8 mouse cellular contexts compared by ENCODE assay signal in genomic region chr11:94990102-94990748, GRCm38 (mm10). TPM values are rescaled to one million over a fixed set of nuclear protein-coding genes. Genes with fewer than 3 reads are reported as not detected.
A peak's percentile ranks its signal among the peaks of the same experiment; 100 is the strongest.
DNase-seq lines count a peak whose midpoint lies in the region; ATAC-seq and TF ChIP-seq lines count a peak whose summit lies in the region.

No protein-coding gene starts in this region.

- TF ChIP-seq CTCF in cerebellum, adult 2 months (IDR thresholded peaks at IDR 0.05; ENCODE audit: borderline replicate concordance, insufficient read depth, low read depth, low read length): no peak
- TF ChIP-seq CTCF in testis, adult 2 months (IDR thresholded peaks at IDR 0.05; ENCODE audit: control insufficient read depth, insufficient read depth, insufficient replicate concordance, low read depth, low read length): no peak
- TF ChIP-seq CTCF in stomach, postnatal 0 days (IDR thresholded peaks at IDR 0.05; ENCODE audit: low read depth): no peak

- TF ChIP-seq POLR2A in cerebellum, adult 2 months (IDR thresholded peaks at IDR 0.05; ENCODE audit: borderline replicate concordance, insufficient read depth, low read length): no peak
- no peak for TF ChIP-seq POLR2A in testis, adult 2 months (IDR thresholded peaks at IDR 0.05; ENCODE audit: control insufficient read depth, low read depth, low read length)

- H3K4me2 ChIP-seq in limb, embryonic 15.5 days: peak overlapping the region; percentile 93
- H3K4me2 ChIP-seq in stomach, postnatal 0 days (replicated peaks; ENCODE audit: low read depth): peak overlapping the region; percentile 99

- TF ChIP-seq EP300 in stomach, postnatal 0 days (optimal IDR thresholded peaks at IDR 0.05): no peak

- H3K36me3 ChIP-seq in testis, adult 2 months (ENCODE audit: control insufficient read depth, insufficient read depth, low read length): no peaks in the 10 kb centered on the region
- 0 out of 2 replicates have a peak, but pooled peaks cover 5% of the 10 kb centered on the region for H3K36me3 ChIP-seq in limb, embryonic 15.5 days
- H3K36me3 ChIP-seq in stomach, postnatal 0 days (ENCODE audit: control insufficient read depth, insufficient read depth, low read length): no peaks in the 10 kb centered on the region

- peak overlapping the region; percentile 97 for H3K4me3 ChIP-seq in cerebellum, adult 2 months (replicated peaks; ENCODE audit: insufficient read depth, low read depth, low read length)
- H3K4me3 ChIP-seq in testis, adult 2 months (ENCODE audit: control insufficient read depth, low read depth, low read length): peak overlapping the region; percentile 89
- peak overlapping the region; percentile 84 for H3K4me3 ChIP-seq in limb, embryonic 15.5 days
- H3K4me3 ChIP-seq in stomach, postnatal 0 days (ENCODE audit: low read depth, low read length): peak overlapping the region; percentile 90

- DNase-seq in cerebellum, adult 2 months: no peak
- no peak for DNase-seq in cerebellum, postnatal 36 days
- DNase-seq in testis, postnatal 10 days (ENCODE audit: low spot score): no peak
- no peak for DNase-seq in stomach, postnatal 0 days (ENCODE audit: low spot score)
- no peak for DNase-seq in Muller cell, postnatal 12 days (ENCODE audit: inconsistent ontology term)
- no peak for DNase-seq in adrenal gland, postnatal 36 days

- H3K4me1 ChIP-seq in cerebellum, adult 2 months (ENCODE audit: control insufficient read depth, insufficient read depth, low read length): 0 out of 2 replicates have a peak, but pooled peaks cover 9% of the 10 kb centered on the region
- H3K4me1 ChIP-seq in testis, adult 2 months (ENCODE audit: control insufficient read depth, insufficient read depth, low read length): peaks cover 44% of the 10 kb centered on the region
- H3K4me1 ChIP-seq in limb, embryonic 15.5 days: peaks cover 69% of the 10 kb centered on the region
- peaks cover 17% of the 10 kb centered on the region; the same call in 1 of the 2 replicates for H3K4me1 ChIP-seq in stomach, postnatal 0 days (replicated peaks; ENCODE audit: control insufficient read depth, insufficient read depth)

- no peaks in the 10 kb centered on the region for H3K9me3 ChIP-seq in limb, embryonic 15.5 days
- no peaks in the 10 kb centered on the region for H3K9me3 ChIP-seq in stomach, postnatal 0 days (ENCODE audit: control insufficient read depth, low read length)

- peak overlapping the region; percentile 82; the same call in 1 of the 2 replicates for H3K9ac ChIP-seq in limb, embryonic 15.5 days
- peak overlapping the region; percentile 38 for H3K9ac ChIP-seq in stomach, postnatal 0 days (ENCODE audit: low read length)

- WGBS in cerebellum, adult 2 months: 28% methylated on average over 6 of the region's 6 CpGs
- WGBS in limb, embryonic 15.5 days: 40% methylated on average over 6 of the region's 6 CpGs
- WGBS in stomach, postnatal 0 days: 44% methylated on average over 6 of the region's 6 CpGs

- peak overlapping the region; percentile 84 for H3K27ac ChIP-seq in cerebellum, adult 2 months (ENCODE audit: insufficient read depth, low read length)
- peak overlapping the region; percentile 68 for H3K27ac ChIP-seq in testis, adult 2 months (ENCODE audit: control insufficient read depth, insufficient read depth, low read depth, low read length)
- peak overlapping the region; percentile 94 for H3K27ac ChIP-seq in limb, embryonic 15.5 days
- H3K27ac ChIP-seq in stomach, postnatal 0 days (replicated peaks): peak overlapping the region; percentile 93

- no peaks in the 10 kb centered on the region for H3K27me3 ChIP-seq in cerebellum, adult 2 months (ENCODE audit: control insufficient read depth, insufficient read depth, low read length)
- no peaks in the 10 kb centered on the region for H3K27me3 ChIP-seq in testis, adult 2 months (ENCODE audit: control insufficient read depth, insufficient read depth, low read length)
- no peaks in the 10 kb centered on the region for H3K27me3 ChIP-seq in limb, embryonic 15.5 days
- H3K27me3 ChIP-seq in stomach, postnatal 0 days (ENCODE audit: control insufficient read depth, insufficient read depth, low read length): no peaks in the 10 kb centered on the region

- ATAC-seq in limb, embryonic 15.5 days (ENCODE audit: insufficient number of reproducible peaks, low FRiP score, low TSS enrichment, low read depth): no peak
- no peak for ATAC-seq in stomach, postnatal 0 days (ENCODE audit: low FRiP score, low TSS enrichment)

RNA-seq across cellular contexts. Expression of gene Ppp1r9b, which starts 0.6 kb away (rescaled TPM):
- polyA plus RNA-seq in cerebellum, adult 2 months (2012; rRNA removed): 149 and 153 TPM in 2 replicates
- polyA plus RNA-seq in testis, adult 2 months (2012; rRNA removed): 14.6 and 15.0 TPM in 2 replicates
- polyA plus RNA-seq in limb, embryonic 15.5 days (2015; fragmentation: Nextera tagmentation; extraction: Ambion mirVana): 9.7 and 9.9 TPM in 2 replicates
- 4.9 and 5.4 TPM in 2 replicates for polyA plus RNA-seq in stomach, postnatal 0 days (2015; fragmentation: Nextera tagmentation; extraction: Ambion mirVana)
- total RNA-seq in adrenal gland, postnatal 36 days (2021): 100 to 1,000 TPM; 119 to 120 TPM

RNA-seq across cellular contexts. Expression of gene Sgca, which starts 14.1 kb away (rescaled TPM):
- 1.9 and 3.9 TPM in 2 replicates for polyA plus RNA-seq in cerebellum, adult 2 months (2012; rRNA removed)
- 27.5 and 33.7 TPM in 2 replicates for polyA plus RNA-seq in testis, adult 2 months (2012; rRNA removed)
- 7.5 and 18.9 TPM in 2 replicates for polyA plus RNA-seq in limb, embryonic 15.5 days (2015; fragmentation: Nextera tagmentation; extraction: Ambion mirVana)
- 0.47 and 0.80 TPM in 2 replicates for polyA plus RNA-seq in stomach, postnatal 0 days (2015; fragmentation: Nextera tagmentation; extraction: Ambion mirVana)
- not detected for total RNA-seq in adrenal gland, postnatal 36 days (2021)

RNA-seq across cellular contexts. Expression of gene Samd14, which starts 19.5 kb away (rescaled TPM):
- polyA plus RNA-seq in cerebellum, adult 2 months (2012; rRNA removed): 80.7 and 89.4 TPM in 2 replicates
- polyA plus RNA-seq in testis, adult 2 months (2012; rRNA removed): 0.67 and 0.75 TPM in 2 replicates
- polyA plus RNA-seq in limb, embryonic 15.5 days (2015; fragmentation: Nextera tagmentation; extraction: Ambion mirVana): 21.4 and 25.1 TPM in 2 replicates
- 6.7 and 7.2 TPM in 2 replicates for polyA plus RNA-seq in stomach, postnatal 0 days (2015; fragmentation: Nextera tagmentation; extraction: Ambion mirVana)
- total RNA-seq in adrenal gland, postnatal 36 days (2021): 1 to 10 TPM; 3.2 to 3.4 TPM

RNA-seq across cellular contexts. Expression of gene Hils1, which starts 22.8 kb away (rescaled TPM):
- polyA plus RNA-seq in cerebellum, adult 2 months (2012; rRNA removed): not detected in 2 replicates
- polyA plus RNA-seq in testis, adult 2 months (2012; rRNA removed): 1,028 and 1,102 TPM in 2 replicates
- 0.42 TPM in 1 of 2 replicates, not detected in the other for polyA plus RNA-seq in limb, embryonic 15.5 days (2015; fragmentation: Nextera tagmentation; extraction: Ambion mirVana)
- not detected in 2 replicates for polyA plus RNA-seq in stomach, postnatal 0 days (2015; fragmentation: Nextera tagmentation; extraction: Ambion mirVana)
- not detected for total RNA-seq in adrenal gland, postnatal 36 days (2021)

RNA-seq across cellular contexts. Expression of gene Pdk2, which starts 50.9 kb away (rescaled TPM):
- 219 and 247 TPM in 2 replicates for polyA plus RNA-seq in cerebellum, adult 2 months (2012; rRNA removed)
- polyA plus RNA-seq in testis, adult 2 months (2012; rRNA removed): 220 and 229 TPM in 2 replicates
- polyA plus RNA-seq in limb, embryonic 15.5 days (2015; fragmentation: Nextera tagmentation; extraction: Ambion mirVana): 33.4 and 42.9 TPM in 2 replicates
- polyA plus RNA-seq in stomach, postnatal 0 days (2015; fragmentation: Nextera tagmentation; extraction: Ambion mirVana): 29.8 and 39.0 TPM in 2 replicates
- 100 to 1,000 TPM in 1 of 2 experiments, 10 to 100 TPM in 1; 70.0 to 103 TPM for total RNA-seq in adrenal gland, postnatal 36 days (2021)
